Mouse (Mus musculus) midbrain, embryonic 14.5 days (tissue): ENCODE measurements at regions not wholly inside any gene's neighbourhood (a gene's known extent, or its start where the extent isn't known, plus 50 kb on each side); places are given as distances from the start of the nearest gene placed in this dataset.

Experiments
- ATAC-seq: fragments of 200-750 bp; cut with Nextera tagmentation; 2 replicates; pipeline ENCODE4 v1.8.0; 2017; ENCODE audit warnings: moderate number of reproducible peaks, moderate library complexity; ENCODE audit not compliant: low FRiP score, low TSS enrichment
- DNase-seq: peaks from one replicate; pipeline ENCODE4 v3.0.0-alpha.2; 2015
- H3K27ac ChIP-seq: fragments of 300-500 bp; sonication (generic); replicated peaks from 2 replicates; pipeline ENCODE4 v1.5.1; 2014; ENCODE audit warnings: mild to moderate bottlenecking, low read depth, low read length, moderate library complexity
- H3K27me3 ChIP-seq: fragments of 300-500 bp; sonication (generic); 2 replicates; pipeline ENCODE4 v1.6.1; 2014; ENCODE audit warnings: low read length, control low read depth, mixed read lengths; ENCODE audit not compliant: control insufficient read depth, insufficient read depth
- H3K36me3 ChIP-seq: fragments of 300-500 bp; sonication (generic); 2 replicates; pipeline ENCODE4 v1.6.1; 2014; ENCODE audit warnings: low read length, control low read depth; ENCODE audit not compliant: control insufficient read depth, insufficient read depth
- H3K4me1 ChIP-seq: fragments of 300-500 bp; sonication (generic); 2 replicates; pipeline ENCODE4 v1.6.1; 2014; ENCODE audit warnings: mild to moderate bottlenecking, antibody characterized with exemption, low read length, control low read depth; ENCODE audit not compliant: control insufficient read depth, insufficient read depth
- H3K4me2 ChIP-seq: fragments of 300-500 bp; sonication (generic); 2 replicates; pipeline ENCODE4 v1.6.1; 2014; ENCODE audit warnings: mild to moderate bottlenecking, low read length, moderate library complexity
- H3K4me3 ChIP-seq: fragments of 300-500 bp; sonication (generic); replicated peaks from 2 replicates; pipeline ENCODE4 v1.5.1; 2014; ENCODE audit warnings: low read depth, low read length
- H3K9ac ChIP-seq: fragments of 300-500 bp; sonication (generic); replicated peaks from 2 replicates; pipeline ENCODE4 v1.6.1; 2014; ENCODE audit warnings: mild to moderate bottlenecking, low read length, moderate library complexity
- H3K9me3 ChIP-seq: fragments of 300-500 bp; sonication (generic); 2 replicates; pipeline ENCODE4 v1.6.1; 2016; ENCODE audit warnings: low read length, control low read depth, mixed read lengths; ENCODE audit not compliant: control insufficient read depth
- WGBS: fragments of 180-500 bp; shearing (Covaris S2); extraction: QIAGEN DNeasy Blood & Tissue Kit; methylation state at CpG from one replicate; pipeline ENCODE4 v1.1.7; 2014; 5-methylcytosine and 5-hydroxymethylcytosine counted together

- H3K27ac ChIP-seq = no peak overlapping the region
- no peaks in the 10 kb centered on the region for H3K27me3 ChIP-seq
- no peak overlapping the region for H3K9ac ChIP-seq
- H3K4me3 ChIP-seq = no peak overlapping the region
- H3K4me1 ChIP-seq = no peaks in the 10 kb centered on the region
- no peak overlapping the region for H3K4me2 ChIP-seq
- H3K36me3 ChIP-seq = no peaks in the 10 kb centered on the region
- DNase-seq = peak; percentile 7
- WGBS = 73% methylated on average over 8 of the region's 8 CpGs
- ATAC-seq = no peak
- no peaks in the 10 kb centered on the region for H3K9me3 ChIP-seq
Measured at GRCm38 (mm10) chr1:39095901-39096300, 97.6 kb upstream of the Npas2 start.

GRCm38 (mm10) chr1:39096726-39097125 is 96.8 kb upstream of the Npas2 start:
- no peak for ATAC-seq
- 91% methylated on average over 3 of the region's 3 CpGs for WGBS
- DNase-seq = no peak
- no peaks in the 10 kb centered on the region for H3K4me1 ChIP-seq
- H3K36me3 ChIP-seq = no peaks in the 10 kb centered on the region
- no peaks in the 10 kb centered on the region for H3K9me3 ChIP-seq
- no peak overlapping the region for H3K4me2 ChIP-seq
- no peaks in the 10 kb centered on the region for H3K27me3 ChIP-seq
- no peak overlapping the region for H3K27ac ChIP-seq
- no peak overlapping the region for H3K4me3 ChIP-seq
- no peak overlapping the region for H3K9ac ChIP-seq

- Histone ChIP-seq H3K36me3 (no peaks in the 10 kb centered on the region), H3K4me3 (no peak overlapping the region), H3K9ac (no peak overlapping the region), H3K9me3 (no peaks in the 10 kb centered on the region), H3K27me3 (no peaks in the 10 kb centered on the region), H3K27ac (no peak overlapping the region), H3K4me1 (no peaks in the 10 kb centered on the region), H3K4me2 (no peak overlapping the region)
- DNase-seq (no peak), ATAC-seq (no peak)
- WGBS = 92% methylated on average over 10 of the region's 10 CpGs
Measured at GRCm38 (mm10) chr1:39097499-39097898, 96.0 kb upstream of the Npas2 start.

- Histone ChIP-seq H3K27ac (no peak overlapping the region), H3K36me3 (no peaks in the 10 kb centered on the region), H3K4me1 (no peaks in the 10 kb centered on the region), H3K4me2 (no peak overlapping the region), H3K4me3 (no peak overlapping the region), H3K9me3 (no peaks in the 10 kb centered on the region), H3K9ac (no peak overlapping the region), H3K27me3 (no peaks in the 10 kb centered on the region)
- WGBS = 88% methylated on average over 5 of the region's 5 CpGs
- DNase-seq (no peak), ATAC-seq (no peak)
Measured at GRCm38 (mm10) chr1:39098154-39098553, 95.4 kb upstream of the Npas2 start.

GRCm38 (mm10) chr1:39099246-39099645 is 94.3 kb upstream of the Npas2 start:
- H3K9me3 ChIP-seq = no peaks in the 10 kb centered on the region
- DNase-seq = no peak
- no peak overlapping the region for H3K4me2 ChIP-seq
- no peak overlapping the region for H3K9ac ChIP-seq
- no peaks in the 10 kb centered on the region for H3K36me3 ChIP-seq
- H3K27ac ChIP-seq = no peak overlapping the region
- H3K27me3 ChIP-seq = no peaks in the 10 kb centered on the region
- no peaks in the 10 kb centered on the region for H3K4me1 ChIP-seq
- WGBS = 93% methylated on average over 7 of the region's 7 CpGs
- H3K4me3 ChIP-seq = no peak overlapping the region
- no peak for ATAC-seq

- Histone ChIP-seq H3K27ac (no peak overlapping the region), H3K4me3 (no peak overlapping the region), H3K4me2 (no peak overlapping the region), H3K9me3 (no peaks in the 10 kb centered on the region), H3K36me3 (no peaks in the 10 kb centered on the region), H3K27me3 (no peaks in the 10 kb centered on the region), H3K4me1 (no peaks in the 10 kb centered on the region), H3K9ac (no peak overlapping the region)
- ATAC-seq (no peak), DNase-seq (no peak)
Measured at GRCm38 (mm10) chr1:39100492-39100891, 93.0 kb upstream of the Npas2 start.

GRCm38 (mm10) chr1:39102126-39102905 is 91.2 kb upstream of the Npas2 start:
- Histone ChIP-seq H3K27me3 (no peaks in the 10 kb centered on the region), H3K4me3 (no peak overlapping the region), H3K9ac (no peak overlapping the region), H3K36me3 (no peaks in the 10 kb centered on the region), H3K4me2 (no peak overlapping the region), H3K4me1 (no peaks in the 10 kb centered on the region), H3K27ac (no peak overlapping the region), H3K9me3 (no peaks in the 10 kb centered on the region)
- DNase-seq = no peak
- no peak for ATAC-seq
- WGBS = 79% methylated on average over 8 of the region's 8 CpGs

- DNase-seq (no peak), ATAC-seq (no peak)
- H3K9me3 ChIP-seq = no peaks in the 10 kb centered on the region
Measured at GRCm38 (mm10) chr1:39102989-39103910, 90.3 kb upstream of the Npas2 start.

More at GRCm38 (mm10) chr1:39102989-39103910, 90.3 kb upstream of the Npas2 start:
- no peak overlapping the region for H3K27ac ChIP-seq
- no peak overlapping the region for H3K4me2 ChIP-seq
- no peaks in the 10 kb centered on the region for H3K36me3 ChIP-seq
- no peak overlapping the region for H3K9ac ChIP-seq
- no peaks in the 10 kb centered on the region for H3K4me1 ChIP-seq
- WGBS = 78% methylated on average over 14 of the region's 14 CpGs
- no peaks in the 10 kb centered on the region for H3K27me3 ChIP-seq
- H3K4me3 ChIP-seq = no peak overlapping the region
